Mouse (Mus musculus): ENCODE data around the gene Nefh. TPM values are rescaled to one million over a fixed set of nuclear protein-coding genes. Genes with fewer than 3 reads are reported as not detected.
A peak's percentile ranks its signal among the peaks of the same experiment; 100 is the strongest.

Gene Nefh
- polyA plus RNA-seq, 1 experiment from 2014 or later = 0.06 TPM

DNA sequence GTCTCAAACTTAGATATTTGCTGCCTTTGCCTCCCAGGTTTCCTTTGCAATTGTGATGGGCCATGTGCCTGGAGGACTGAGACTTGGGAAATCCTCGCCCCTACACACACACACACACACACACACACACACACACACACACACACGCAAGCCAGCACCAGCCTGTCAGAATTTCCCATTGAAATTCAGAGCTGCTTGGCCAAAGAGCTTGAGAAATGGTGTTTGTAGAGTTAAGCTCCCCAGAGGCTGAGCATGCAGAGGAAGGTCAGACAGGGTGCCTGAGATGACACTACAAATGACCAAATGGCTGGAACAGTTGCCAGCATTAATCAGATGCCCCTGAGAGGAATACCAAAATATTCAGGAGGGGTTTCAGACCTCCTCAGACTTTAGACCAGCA, 18.5 kb upstream of the Nefh start:
- Histone ChIP-seq H3K9ac (replicated peaks; ENCODE audit: low read depth) (no peak overlapping the region), H3K4me1 (ENCODE audit: insufficient read depth, low read depth, low read length) (no peaks in the 10 kb centered on the region), H3K36me3 (ENCODE audit: insufficient read depth, low read length) (no peaks in the 10 kb centered on the region), H3K9me3 (ENCODE audit: low read length) (no peaks in the 10 kb centered on the region), H3K4me2 (replicated peaks; ENCODE audit: low read depth, low read length) (no peak overlapping the region), H3K27me3 (replicated peaks; ENCODE audit: insufficient read depth, low read length) (no peaks in the 10 kb centered on the region), H3K4me3 (ENCODE audit: low read depth, low read length) (no peak overlapping the region), H3K27ac (ENCODE audit: low read length) (no peak overlapping the region)
- DNase-seq (ENCODE audit: low spot score) (no peak), ATAC-seq (no peak)
- WGBS = 65% methylated on average over 2 of the region's 2 CpGs
- TF ChIP-seq CTCF (IDR thresholded peaks at IDR 0.05) (no peak), EP300 (IDR thresholded peaks at IDR 0.05) (no peak)

DNA sequence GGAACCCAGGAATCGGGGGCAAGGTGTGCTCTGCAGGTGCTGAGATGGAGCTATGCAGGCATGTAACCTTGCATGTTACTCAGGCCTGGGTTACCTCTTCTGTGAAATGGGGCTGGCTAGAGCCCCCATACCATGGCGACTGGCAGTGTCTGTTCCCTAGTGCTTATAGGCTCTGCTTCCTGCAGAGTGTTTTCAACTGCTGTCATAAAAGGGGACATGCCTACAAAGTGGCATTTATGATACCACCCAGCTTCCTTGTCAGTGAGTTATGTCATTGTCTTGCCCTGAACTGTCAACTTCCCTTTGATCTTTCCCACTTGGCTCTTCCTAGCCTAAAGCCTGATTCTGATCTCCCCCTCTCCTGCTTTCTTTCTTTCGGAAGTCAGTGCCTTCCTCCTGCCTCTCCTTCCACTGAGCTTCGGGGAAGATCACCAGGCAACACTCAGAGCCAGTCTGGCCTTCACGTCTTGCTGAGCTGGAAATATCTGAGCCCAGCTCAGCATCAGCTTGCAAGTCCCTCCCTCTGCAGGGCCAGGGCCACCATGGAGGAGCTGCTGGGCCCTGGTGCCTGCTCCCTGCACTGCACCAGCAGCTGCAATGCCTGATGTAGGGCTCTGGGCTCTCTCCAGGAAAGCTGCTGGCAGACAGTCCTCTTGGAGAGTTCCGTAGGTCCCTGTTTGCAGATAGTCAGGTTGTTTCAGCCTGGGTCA, 15.4 kb upstream of the Nefh start:
- DNase-seq (ENCODE audit: low spot score) (no peak), ATAC-seq (no peak)
- Histone ChIP-seq H3K4me2 (replicated peaks; ENCODE audit: low read depth, low read length) (no peak overlapping the region), H3K36me3 (ENCODE audit: insufficient read depth, low read length) (no peaks in the 10 kb centered on the region), H3K9me3 (ENCODE audit: low read length) (no peaks in the 10 kb centered on the region), H3K9ac (replicated peaks; ENCODE audit: low read depth) (no peak overlapping the region), H3K27me3 (replicated peaks; ENCODE audit: insufficient read depth, low read length) (no peaks in the 10 kb centered on the region), H3K4me3 (ENCODE audit: low read depth, low read length) (no peak overlapping the region), H3K27ac (ENCODE audit: low read length) (no peak overlapping the region), H3K4me1 (ENCODE audit: insufficient read depth, low read depth, low read length) (no peaks in the 10 kb centered on the region)
- TF ChIP-seq EP300 (IDR thresholded peaks at IDR 0.05) (no peak), CTCF (IDR thresholded peaks at IDR 0.05) (no peak)
- 48% methylated on average over 6 of the region's 6 CpGs for WGBS

DNA sequence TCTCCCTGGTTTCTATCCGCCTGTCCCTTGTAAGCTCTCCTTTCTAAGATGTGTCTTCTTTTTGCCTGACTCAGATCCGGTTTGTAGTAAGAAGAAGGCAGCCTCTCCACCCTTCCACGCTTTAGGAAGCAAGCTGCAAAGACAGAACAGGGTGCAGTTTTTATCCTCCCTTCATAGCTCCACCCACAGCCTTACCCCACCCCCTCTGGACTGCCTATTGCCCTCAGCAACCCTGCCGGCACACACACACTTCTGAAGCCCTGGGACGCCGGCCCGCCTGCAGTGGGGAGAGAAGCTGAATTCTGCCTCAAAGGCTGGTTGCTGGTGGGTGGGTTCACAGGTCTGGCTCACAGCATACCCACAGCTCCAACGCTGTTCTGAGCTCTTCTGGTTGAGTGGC, 6.1 kb upstream of the Nefh start:
- 5% methylated on average over 8 of the region's 8 CpGs for WGBS
- TF ChIP-seq CTCF (IDR thresholded peaks at IDR 0.05) (no peak), EP300 (IDR thresholded peaks at IDR 0.05) (no peak)
- Histone ChIP-seq H3K27me3 (replicated peaks; ENCODE audit: insufficient read depth, low read length) (peaks cover 14% of the 10 kb centered on the region), H3K4me2 (replicated peaks; ENCODE audit: low read depth, low read length) (no peak overlapping the region), H3K4me3 (ENCODE audit: low read depth, low read length) (no peak overlapping the region), H3K9me3 (ENCODE audit: low read length) (no peaks in the 10 kb centered on the region), H3K36me3 (ENCODE audit: insufficient read depth, low read length) (no peaks in the 10 kb centered on the region), H3K9ac (replicated peaks; ENCODE audit: low read depth) (no peak overlapping the region), H3K4me1 (ENCODE audit: insufficient read depth, low read depth, low read length) (no peaks in the 10 kb centered on the region), H3K27ac (ENCODE audit: low read length) (no peak overlapping the region)
- DNase-seq (ENCODE audit: low spot score) (no peak), ATAC-seq (no peak)

DNA sequence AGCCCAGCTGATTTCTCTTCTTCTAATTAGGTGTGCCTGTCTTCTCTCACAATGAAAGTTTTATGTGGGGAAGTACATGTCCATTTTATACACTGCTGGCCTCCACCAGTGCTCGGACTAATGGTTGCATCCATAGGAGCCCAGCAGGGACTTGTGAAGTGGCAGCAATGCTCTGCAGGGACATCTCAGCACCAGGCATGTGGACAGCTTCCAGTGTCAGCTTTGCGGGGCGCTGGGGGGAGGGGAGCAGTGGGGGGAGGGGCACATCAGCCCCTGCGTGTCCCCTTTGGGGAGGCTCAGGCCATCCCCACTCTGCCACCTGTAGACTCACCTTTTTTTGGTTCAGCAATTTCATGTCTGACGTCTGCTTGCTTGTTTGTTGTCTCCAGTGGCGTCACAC, 5.5 kb upstream of the Nefh start:
- H3K9ac ChIP-seq (replicated peaks; ENCODE audit: low read depth) = no peak overlapping the region
- H3K9me3 ChIP-seq (ENCODE audit: low read length) = no peaks in the 10 kb centered on the region
- TF ChIP-seq EP300 (IDR thresholded peaks at IDR 0.05) (no peak), CTCF (IDR thresholded peaks at IDR 0.05) (no peak)
- 6% methylated on average over 4 of the region's 6 CpGs for WGBS
- no peak overlapping the region for H3K4me2 ChIP-seq (replicated peaks; ENCODE audit: low read depth, low read length)
- DNase-seq (ENCODE audit: low spot score) (no peak), ATAC-seq (no peak)
- H3K27ac ChIP-seq (ENCODE audit: low read length) = no peak overlapping the region
- no peaks in the 10 kb centered on the region for H3K4me1 ChIP-seq (ENCODE audit: insufficient read depth, low read depth, low read length)
- peaks cover 20% of the 10 kb centered on the region for H3K27me3 ChIP-seq (replicated peaks; ENCODE audit: insufficient read depth, low read length)
- H3K36me3 ChIP-seq (ENCODE audit: insufficient read depth, low read length) = no peaks in the 10 kb centered on the region
- no peak overlapping the region for H3K4me3 ChIP-seq (ENCODE audit: low read depth, low read length)

DNA sequence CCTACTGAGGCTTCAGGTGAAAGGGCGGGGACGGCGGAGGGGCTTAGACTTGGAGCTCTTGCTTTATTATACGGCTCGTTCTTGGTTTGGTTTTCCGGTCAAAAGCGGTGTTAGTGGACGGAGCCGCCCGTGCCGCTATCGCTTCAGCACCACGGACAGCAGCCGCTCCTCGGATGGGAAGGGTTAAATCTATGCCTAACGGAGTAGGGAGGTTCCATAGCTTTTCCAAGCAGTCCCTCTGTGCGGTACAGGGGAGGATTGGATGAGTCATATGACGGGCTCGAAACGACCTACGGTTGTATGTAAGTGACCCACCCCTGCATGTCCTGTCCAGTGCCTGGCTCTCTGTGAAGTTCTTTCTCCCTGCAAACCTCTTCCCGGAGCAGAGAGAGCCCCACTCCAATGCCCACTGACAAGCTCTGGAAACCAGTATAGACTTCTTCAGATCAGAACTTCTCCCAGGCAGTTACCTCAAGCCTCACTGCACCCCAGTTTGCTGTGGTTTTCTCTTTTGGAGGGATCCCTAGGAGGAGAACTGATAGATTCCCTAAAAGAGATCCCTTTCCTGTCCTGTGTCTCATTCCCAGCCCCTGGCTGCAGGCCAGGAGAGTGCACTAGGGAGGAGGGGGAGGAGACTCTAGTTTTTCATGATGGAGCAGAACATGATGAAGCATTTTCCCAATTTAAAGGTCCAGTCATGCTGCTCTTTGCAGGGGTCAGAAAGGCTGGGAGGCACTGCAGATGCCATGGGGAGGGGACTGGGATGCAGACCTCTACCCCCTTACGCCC, 1.6 kb upstream of the Nefh start:
- Histone ChIP-seq H3K27ac (ENCODE audit: low read length) (no peak overlapping the region), H3K36me3 (ENCODE audit: insufficient read depth, low read length) (no peaks in the 10 kb centered on the region), H3K4me3 (ENCODE audit: low read depth, low read length) (no peak overlapping the region), H3K27me3 (replicated peaks; ENCODE audit: insufficient read depth, low read length) (peaks cover 44% of the 10 kb centered on the region), H3K9me3 (ENCODE audit: low read length) (no peaks in the 10 kb centered on the region), H3K4me2 (replicated peaks; ENCODE audit: low read depth, low read length) (no peak overlapping the region), H3K9ac (replicated peaks; ENCODE audit: low read depth) (no peak overlapping the region), H3K4me1 (ENCODE audit: insufficient read depth, low read depth, low read length) (peaks cover 6% of the 10 kb centered on the region; the same call in 1 of the 2 replicates)
- DNase-seq (ENCODE audit: low spot score) (peak; percentile 62), ATAC-seq (peak; percentile 48)
- no peak for TF ChIP-seq EP300 (IDR thresholded peaks at IDR 0.05)
- WGBS = 7% methylated on average over 23 of the region's 23 CpGs

DNA sequence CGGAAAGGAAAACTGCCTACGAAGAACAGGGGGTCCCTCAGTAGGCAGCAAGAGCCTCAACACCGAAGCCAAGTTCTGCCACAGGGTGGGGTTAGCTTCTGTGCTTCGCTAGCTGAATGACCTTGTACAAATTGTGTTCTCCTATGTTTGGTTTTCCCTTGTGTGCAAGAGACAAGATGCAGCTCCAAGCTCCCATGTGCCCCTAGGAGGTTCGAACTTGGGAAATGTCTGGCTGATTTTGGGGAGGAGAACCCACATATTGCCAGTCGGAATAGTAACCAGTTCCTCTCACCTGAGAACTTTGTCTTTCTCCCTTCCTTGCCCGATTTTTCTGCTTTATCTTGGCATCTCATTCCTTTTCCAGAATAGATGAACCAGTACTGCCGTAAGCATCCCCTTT, 928 bp upstream of the Nefh start:
- Histone ChIP-seq H3K4me1 (ENCODE audit: insufficient read depth, low read depth, low read length) (peaks cover 6% of the 10 kb centered on the region; the same call in 1 of the 2 replicates), H3K4me3 (ENCODE audit: low read depth, low read length) (no peak overlapping the region), H3K4me2 (replicated peaks; ENCODE audit: low read depth, low read length) (no peak overlapping the region), H3K9ac (replicated peaks; ENCODE audit: low read depth) (no peak overlapping the region), H3K27ac (ENCODE audit: low read length) (no peak overlapping the region), H3K36me3 (ENCODE audit: insufficient read depth, low read length) (no peaks in the 10 kb centered on the region), H3K27me3 (replicated peaks; ENCODE audit: insufficient read depth, low read length) (peaks cover 44% of the 10 kb centered on the region), H3K9me3 (ENCODE audit: low read length) (no peaks in the 10 kb centered on the region)
- DNase-seq (ENCODE audit: low spot score) (no peak), ATAC-seq (no peak)
- WGBS = 35% methylated on average over 8 of the region's 8 CpGs
- TF ChIP-seq CTCF (IDR thresholded peaks at IDR 0.05) (no peak), EP300 (IDR thresholded peaks at IDR 0.05) (no peak)
